Mouse (Mus musculus) CH12.LX (cell line): ENCODE measurements at regions not wholly inside any gene's neighbourhood (a gene's known extent, or its start where the extent isn't known, plus 50 kb on each side); places are given as distances from the start of the nearest gene placed in this dataset.

Experiments used
- DNase-seq: peaks from one replicate; pipeline ENCODE4 v3.0.0-alpha.2; 2013; ENCODE audit errors: extremely low read depth
- H3K27ac ChIP-seq: 2 replicates; pipeline ENCODE4 v1.5.1; 2012; ENCODE audit warnings: low read depth, mild to moderate bottlenecking, control low read depth, moderate library complexity; ENCODE audit not compliant: insufficient read depth
- H3K27me3 ChIP-seq: replicated peaks from 2 replicates; pipeline ENCODE3; 2012; ENCODE audit warnings: inconsistent platforms
- H3K36me3 ChIP-seq, 2 experiments: replicated peaks in 1 of 2; 2 replicates each; pipeline versions ENCODE3 to v1.6.1; 2012; ENCODE audit warnings: inconsistent platforms in 1 of 2, low read length in 1 of 2, mild to moderate bottlenecking in 1 of 2, mixed read lengths in 1 of 2, moderate library complexity in 1 of 2; ENCODE audit not compliant: control insufficient read depth in 1 of 2, insufficient read depth in 1 of 2
- H3K4me1 ChIP-seq, 2 experiments: 2 replicates each; pipeline ENCODE4 v1.6.1; 2012; ENCODE audit warnings: inconsistent platforms in 1 of 2, moderate library complexity in 1 of 2; ENCODE audit not compliant: insufficient read depth in 2 of 2, control insufficient read depth in 1 of 2
- H3K4me2 ChIP-seq: 2 replicates; pipeline ENCODE4 v1.6.1; 2012; ENCODE audit warnings: low read depth, mild to moderate bottlenecking, control low read depth; ENCODE audit not compliant: poor library complexity, insufficient read depth, severe bottlenecking
- H3K4me3 ChIP-seq, 3 experiments: fragments of 150-350 bp in 1 of 3; sonication (generic) in 1 of 3; replicated peaks in 1 of 3; 2 replicates each; pipeline versions ENCODE3 to v1.5.1; 2011 to 2012; ENCODE audit warnings: low read depth in 2 of 3, low read length in 2 of 3, mild to moderate bottlenecking in 2 of 3, moderate library complexity in 2 of 3, control low read depth in 1 of 3, improper control_type of control experiment in 1 of 3, inconsistent platforms in 1 of 3, mixed read lengths in 1 of 3; ENCODE audit not compliant: poor library complexity in 1 of 3
- H3K79me2 ChIP-seq: replicated peaks from 2 replicates; pipeline ENCODE4 v1.6.1; 2012; ENCODE audit warnings: mild to moderate bottlenecking, moderate library complexity; ENCODE audit not compliant: control insufficient read depth, poor library complexity, insufficient read depth, severe bottlenecking; ENCODE audit errors: extremely low read depth
- H3K9ac ChIP-seq: 2 replicates; pipeline ENCODE4 v1.6.1; 2012; ENCODE audit warnings: low read depth, mild to moderate bottlenecking, control low read depth, moderate library complexity; ENCODE audit not compliant: insufficient read depth
- H3K9me3 ChIP-seq: replicated peaks from 2 replicates; pipeline ENCODE3; 2012; ENCODE audit warnings: low read length, inconsistent platforms, mixed read lengths
- CHD1 ChIP-seq: IDR thresholded peaks from 2 replicates; pipeline ENCODE4 v1.6.1; 2012; ENCODE audit warnings: low read depth, low read length, improper control_type of control experiment, inconsistent platforms
- CHD2 ChIP-seq: IDR thresholded peaks from 2 replicates; pipeline ENCODE4 v1.6.1; 2011; ENCODE audit warnings: low read length, improper control_type of control experiment
- CTCF ChIP-seq, 2 experiments: IDR thresholded peaks in 1 of 2; conservative IDR thresholded peaks in 1 of 2; 2 replicates each; pipeline ENCODE4 v1.5.1; 2011 to 2012; ENCODE audit warnings: low read depth in 2 of 2, low read length in 2 of 2, improper control_type of control experiment in 1 of 2, inconsistent platforms in 1 of 2, mild to moderate bottlenecking in 1 of 2, moderate library complexity in 1 of 2
- ELF1 ChIP-seq: IDR thresholded peaks from 2 replicates; pipeline ENCODE4 v1.6.1; 2014; ENCODE audit warnings: low read depth, mild to moderate bottlenecking, inconsistent platforms, low read length, improper control_type of control experiment
- EP300 ChIP-seq: IDR thresholded peaks from 2 replicates; pipeline ENCODE4 v1.6.1; 2011; ENCODE audit warnings: low read length, improper control_type of control experiment
- HCFC1 ChIP-seq: IDR thresholded peaks from 2 replicates; pipeline ENCODE4 v1.6.1; 2012; ENCODE audit warnings: low read depth, mild to moderate bottlenecking, inconsistent platforms, low read length, improper control_type of control experiment
- JUND ChIP-seq: conservative IDR thresholded peaks from 2 replicates; pipeline ENCODE4 v1.6.1; 2011; ENCODE audit warnings: low read depth, low read length, improper control_type of control experiment
- KAT2A ChIP-seq: IDR thresholded peaks from 2 replicates; pipeline ENCODE4 v1.6.1; 2012; ENCODE audit warnings: low read length, improper control_type of control experiment, inconsistent platforms; ENCODE audit not compliant: insufficient replicate concordance
- MAX ChIP-seq: IDR thresholded peaks from 2 replicates; pipeline ENCODE4 v1.6.1; 2011; ENCODE audit warnings: low read length, improper control_type of control experiment
- MAZ ChIP-seq: IDR thresholded peaks from 2 replicates; pipeline ENCODE4 v1.6.1; 2012; ENCODE audit warnings: low read depth, mild to moderate bottlenecking, inconsistent platforms, low read length, improper control_type of control experiment, moderate library complexity
- MEF2A ChIP-seq: IDR thresholded peaks from 2 replicates; pipeline ENCODE4 v1.6.1; 2014; ENCODE audit warnings: low read depth, mild to moderate bottlenecking, inconsistent platforms, low read length, improper control_type of control experiment, borderline replicate concordance
- MXI1 ChIP-seq: IDR thresholded peaks from 2 replicates; pipeline ENCODE4 v1.6.1; 2011; ENCODE audit warnings: mild to moderate bottlenecking, low read depth, low read length, improper control_type of control experiment
- MYC ChIP-seq: IDR thresholded peaks from 2 replicates; pipeline ENCODE4 v1.6.1; 2011; ENCODE audit warnings: low read depth, mild to moderate bottlenecking, improper control_type of control experiment, low read length
- NELFE ChIP-seq: IDR thresholded peaks from 2 replicates; pipeline ENCODE4 v1.6.1; 2011; ENCODE audit warnings: low read depth, low read length, improper control_type of control experiment
- PAX5 ChIP-seq: IDR thresholded peaks from 2 replicates; pipeline ENCODE4 v1.6.1; 2012; ENCODE audit warnings: low read length, inconsistent platforms, mixed read lengths
- RAD21 ChIP-seq: IDR thresholded peaks from 2 replicates; pipeline ENCODE4 v1.6.1; 2011; ENCODE audit warnings: low read depth, mild to moderate bottlenecking, low read length, improper control_type of control experiment, moderate library complexity
- RCOR1 ChIP-seq: conservative IDR thresholded peaks from 2 replicates; pipeline ENCODE4 v1.6.1; 2012; ENCODE audit warnings: low read depth, mild to moderate bottlenecking, inconsistent platforms, low read length, improper control_type of control experiment
- SIN3A ChIP-seq: IDR thresholded peaks from 2 replicates; pipeline ENCODE4 v1.6.1; 2012; ENCODE audit warnings: low read length, improper control_type of control experiment, inconsistent platforms
- SMC3 ChIP-seq: IDR thresholded peaks from 2 replicates; pipeline ENCODE4 v1.6.1; 2011; ENCODE audit warnings: low read depth, low read length, improper control_type of control experiment
- TBP ChIP-seq: conservative IDR thresholded peaks from 2 replicates; pipeline ENCODE4 v1.6.1; 2011; ENCODE audit warnings: low read depth, low read length, improper control_type of control experiment
- TCF12 ChIP-seq: IDR thresholded peaks from 2 replicates; pipeline ENCODE4 v1.6.1; 2014; ENCODE audit warnings: low read depth, mild to moderate bottlenecking, inconsistent platforms, low read length, improper control_type of control experiment
- USF1 ChIP-seq: IDR thresholded peaks from 2 replicates; pipeline ENCODE4 v1.6.1; 2014; ENCODE audit warnings: low read depth, mild to moderate bottlenecking, inconsistent platforms, low read length, improper control_type of control experiment
- USF2 ChIP-seq: conservative IDR thresholded peaks from 2 replicates; pipeline ENCODE4 v1.6.1; 2011; ENCODE audit warnings: low read depth, low read length, improper control_type of control experiment
- ZC3H11A ChIP-seq: IDR thresholded peaks from 2 replicates; pipeline ENCODE4 v1.6.1; 2012; ENCODE audit warnings: low read depth, mild to moderate bottlenecking, inconsistent platforms, low read length, improper control_type of control experiment
- ZKSCAN1 ChIP-seq: IDR thresholded peaks from 2 replicates; pipeline ENCODE4 v1.6.1; 2012; ENCODE audit warnings: low read depth, inconsistent platforms, low read length, improper control_type of control experiment, borderline replicate concordance
- ZMIZ1 ChIP-seq: IDR thresholded peaks from 2 replicates; pipeline ENCODE4 v1.6.1; 2012; ENCODE audit warnings: low read depth, mild to moderate bottlenecking, inconsistent platforms, low read length, improper control_type of control experiment
- dilution Hi-C: fragments of 300-500 bp; cut with MboI; formaldehyde crosslinking; loops from 2 replicates; pipeline ENCODE4 v1.14.3; 2020; ENCODE audit warnings: low sequenced_read_pairs; ENCODE audit not compliant: extremely low pct_unique_long_range_greater_than_20kb, extremely low pct_ligation_motif_present
- in situ Hi-C: fragments of 300-500 bp; cut with MboI; formaldehyde crosslinking; loops from 3 replicates; pipeline ENCODE4 v1.14.3; 2019; ENCODE audit warnings: low sequenced_read_pairs, low pct_ligation_motif_present, low pct_unique_long_range_greater_than_20kb, mixed read lengths

DNA sequence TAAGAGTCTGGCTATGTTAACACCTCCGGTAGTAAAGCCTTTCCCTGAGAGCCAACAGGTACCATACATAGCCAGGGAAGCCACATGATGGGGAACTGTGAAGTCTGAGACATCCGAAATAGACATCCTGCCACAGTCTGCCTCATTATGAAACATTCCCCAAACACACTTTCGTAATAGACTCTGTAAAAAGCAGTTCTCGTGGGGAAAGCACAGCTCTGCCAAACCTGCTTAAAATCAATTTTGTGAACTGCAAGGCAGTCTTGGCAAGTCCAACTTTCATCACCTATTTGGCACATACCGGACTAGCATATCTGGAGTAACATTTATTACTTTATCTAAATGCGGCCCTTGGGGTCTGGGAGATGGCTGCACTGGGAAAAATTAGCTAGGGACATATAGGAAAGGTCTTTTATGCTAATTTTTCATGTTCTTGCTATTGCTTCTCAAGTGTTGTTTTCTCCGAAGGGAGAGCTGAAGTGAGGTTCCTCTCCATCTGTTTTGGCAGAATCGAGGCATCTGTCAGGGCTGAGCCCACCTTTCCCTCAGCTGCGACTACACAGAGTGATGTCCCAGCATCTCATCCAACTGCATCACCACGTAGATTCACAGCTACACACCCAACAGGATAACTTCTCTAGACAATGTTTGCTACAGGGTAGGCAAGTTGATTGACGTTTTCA is 86.8 kb upstream of the Phactr1 start:
- Histone ChIP-seq H3K79me2 (no peaks in the 10 kb centered on the region), H3K9me3 (no peaks in the 10 kb centered on the region), H3K36me3 (no peaks in the 10 kb centered on the region), H3K4me2 (no peak overlapping the region), H3K27ac (no peak overlapping the region), H3K4me1 (no peaks in the 10 kb centered on the region), H3K27me3 (no peaks in the 10 kb centered on the region), H3K9ac (no peak overlapping the region), H3K4me3 (no peak overlapping the region)
- in situ Hi-C loops, result no loop called here
- dilution Hi-C loops, result no loop called here
- DNase-seq, result no peak
- TF ChIP-seq MAZ (no peak), EP300 (no peak), KAT2A (no peak), NELFE (no peak), JUND (no peak), ZC3H11A (no peak), MEF2A (no peak), PAX5 (no peak), USF1 (no peak), MYC (no peak), HCFC1 (no peak), RAD21 (no peak), ELF1 (no peak), MXI1 (no peak), USF2 (no peak), TCF12 (no peak), SIN3A (no peak)

DNA sequence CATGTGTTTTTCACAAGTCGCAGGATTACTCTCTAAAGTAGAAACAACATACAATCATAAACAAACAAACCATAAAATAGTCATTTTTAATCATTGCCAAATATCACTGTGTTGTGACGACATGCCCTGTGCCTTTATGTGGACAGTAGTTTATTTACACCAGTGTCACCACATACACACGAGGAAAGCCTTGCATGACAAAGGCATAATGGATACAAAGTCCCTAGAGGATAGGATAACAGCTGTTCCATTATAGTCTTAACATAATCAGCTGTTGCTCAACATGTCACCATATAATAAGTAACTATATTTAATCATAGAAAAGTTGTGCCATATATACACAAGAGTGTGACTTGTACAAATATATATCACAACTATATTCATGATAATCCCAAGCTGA is 85.2 kb upstream of the Phactr1 start:
- no peak for TF ChIP-seq ZKSCAN1
- no peak for TF ChIP-seq RCOR1
- no peak for TF ChIP-seq CHD2
- TF ChIP-seq TBP, result no peak
- no peak for TF ChIP-seq ZC3H11A
- TF ChIP-seq CHD1, result no peak
- no peak for TF ChIP-seq NELFE
- no peak for TF ChIP-seq JUND
- no peak for TF ChIP-seq USF2
- TF ChIP-seq HCFC1, result no peak
- TF ChIP-seq ELF1, result no peak
- TF ChIP-seq CTCF (conservative IDR thresholded peaks at IDR 0.05 in 1 of 2, IDR thresholded peaks at IDR 0.05 in 1 of 2; ENCODE audit: low read depth in 2 of 2, low read length in 2 of 2), result no peak
- TF ChIP-seq SMC3, result no peak
- TF ChIP-seq MAX, result no peak
- no peak for TF ChIP-seq ZMIZ1
- no peak for DNase-seq
- Histone ChIP-seq H3K27ac (no peak overlapping the region), H3K4me2 (no peak overlapping the region), H3K4me1 (peaks cover 0 to 11% of the 10 kb centered on the region in 2 experiments; a peak in 2 of 4 replicates), H3K9me3 (no peaks in the 10 kb centered on the region), H3K9ac (no peak overlapping the region), H3K36me3 (no peaks in the 10 kb centered on the region), H3K27me3 (no peaks in the 10 kb centered on the region), H3K4me3 (no peak overlapping the region), H3K79me2 (no peaks in the 10 kb centered on the region)
- in situ Hi-C loops, result no loop called here
- dilution Hi-C loops, result no loop called here
